17 mouse cellular contexts compared by ENCODE assay signal in the genomic region with DNA sequence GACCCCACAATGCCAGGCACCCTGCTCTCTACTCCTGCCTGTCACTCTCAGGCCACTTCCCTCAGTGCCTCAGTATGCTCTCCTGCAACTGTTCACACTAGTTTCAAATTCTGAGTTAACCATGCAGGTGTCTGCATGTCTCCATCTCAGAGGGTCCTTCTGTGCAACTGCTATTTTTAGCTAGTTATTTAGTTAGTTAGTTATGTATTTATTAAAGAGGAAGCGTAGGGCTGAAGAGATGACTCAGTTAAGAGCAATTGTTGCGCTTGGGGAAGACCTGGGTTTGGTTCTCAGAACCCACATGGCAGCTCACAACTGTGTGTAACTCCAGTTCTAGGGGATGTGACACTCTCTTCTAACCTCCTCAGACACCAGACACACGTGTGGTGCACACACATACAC. TPM values are rescaled to one million over a fixed set of nuclear protein-coding genes. Genes with fewer than 3 reads are reported as not detected.
DNase-seq lines count a peak whose midpoint lies in the region; ATAC-seq and TF ChIP-seq lines count a peak whose summit lies in the region.
"Had no signal": no experiment of that assay in that cellular context is flagged by ENCODE, and none has a peak within 500 bp of the region (broad histone marks: within the 10 kb centered on the region; RNA-seq: fewer than 3 reads in every experiment).

No protein-coding gene starts in this region.

- peak overlapping the region; percentile 79; the same call in 1 of the 2 replicates for H3K27ac ChIP-seq in intestine, embryonic 16.5 days (ENCODE audit: low read length)
- no peak overlapping the region for H3K27ac ChIP-seq in intestine, postnatal 0 days (ENCODE audit: low read depth, low read length)
- H3K27ac ChIP-seq in embryonic facial prominence, embryonic 15.5 days (replicated peaks): peak overlapping the region; percentile 83
- H3K27ac ChIP-seq in stomach, embryonic 16.5 days (ENCODE audit: low read length): peak overlapping the region; percentile 85
- H3K27ac ChIP-seq: forebrain, embryonic 10.5 days; forebrain, embryonic 15.5 days; hindbrain, embryonic 10.5 days; hindbrain, embryonic 14.5 days had no signal

- H3K9ac ChIP-seq in intestine, embryonic 16.5 days (ENCODE audit: low read depth, low read length): no peak overlapping the region
- H3K9ac ChIP-seq in intestine, postnatal 0 days (ENCODE audit: low read depth, low read length): no peak overlapping the region
- no peak overlapping the region for H3K9ac ChIP-seq in embryonic facial prominence, embryonic 15.5 days
- H3K9ac ChIP-seq in stomach, embryonic 16.5 days (ENCODE audit: low read length): no peak overlapping the region
- H3K9ac ChIP-seq: forebrain, embryonic 15.5 days; heart, embryonic 12.5 days; hindbrain, embryonic 14.5 days had no signal

- peak; percentile 85 for DNase-seq in A20 (ENCODE audit: low read depth, low spot score)
- DNase-seq: adrenal gland, postnatal 10 days; cerebellum, adult 11 months; cerebellum, adult 8-10 months; cerebellum, postnatal 14 days; gastrocnemius, postnatal 10 days had no signal

- no peak overlapping the region for H3K4me2 ChIP-seq in intestine, embryonic 16.5 days (ENCODE audit: low read depth, low read length)
- no peak overlapping the region for H3K4me2 ChIP-seq in intestine, postnatal 0 days (replicated peaks; ENCODE audit: low read depth)
- H3K4me2 ChIP-seq in embryonic facial prominence, embryonic 15.5 days (replicated peaks): no peak overlapping the region
- no peak overlapping the region for H3K4me2 ChIP-seq in stomach, embryonic 16.5 days (ENCODE audit: low read depth, low read length)
- H3K4me2 ChIP-seq: forebrain, embryonic 15.5 days; heart, embryonic 12.5 days; hindbrain, embryonic 14.5 days had no signal

- H3K9me3 ChIP-seq in intestine, embryonic 16.5 days (ENCODE audit: control insufficient read depth, low read length): no peaks in the 10 kb centered on the region
- no peaks in the 10 kb centered on the region for H3K9me3 ChIP-seq in intestine, postnatal 0 days (ENCODE audit: control insufficient read depth)
- no peaks in the 10 kb centered on the region for H3K9me3 ChIP-seq in embryonic facial prominence, embryonic 15.5 days (replicated peaks)
- no peaks in the 10 kb centered on the region for H3K9me3 ChIP-seq in stomach, embryonic 16.5 days (replicated peaks; ENCODE audit: control insufficient read depth, low read length)
- H3K9me3 ChIP-seq: forebrain, embryonic 10.5 days; forebrain, embryonic 15.5 days; hindbrain, embryonic 10.5 days had no signal

- H3K4me3 ChIP-seq in intestine, embryonic 16.5 days (ENCODE audit: low read length): no peak overlapping the region
- H3K4me3 ChIP-seq in intestine, postnatal 0 days (ENCODE audit: low read depth, low read length): no peak overlapping the region
- no peak overlapping the region for H3K4me3 ChIP-seq in embryonic facial prominence, embryonic 15.5 days (replicated peaks)
- no peak overlapping the region for H3K4me3 ChIP-seq in stomach, embryonic 16.5 days (replicated peaks; ENCODE audit: low read length)
- H3K4me3 ChIP-seq: erythroblast, embryonic 14.5 days; forebrain, embryonic 10.5 days; forebrain, embryonic 15.5 days; heart, embryonic 12.5 days; hindbrain, embryonic 10.5 days had no signal

- ATAC-seq in intestine, embryonic 16.5 days: no peak
- ATAC-seq in intestine, postnatal 0 days: no peak
- no peak for ATAC-seq in embryonic facial prominence, embryonic 15.5 days (ENCODE audit: insufficient number of reproducible peaks, low FRiP score, low TSS enrichment, low read depth)
- ATAC-seq in stomach, embryonic 16.5 days (ENCODE audit: insufficient read depth, low FRiP score): no peak
- ATAC-seq in megakaryocyte-erythroid progenitor cell, adult 5-6 weeks (replicated peaks; ENCODE audit: low FRiP score, low TSS enrichment, poor library complexity, severe bottlenecking): no peak
- ATAC-seq: forebrain, embryonic 15.5 days had no signal

- no peaks in the 10 kb centered on the region for H3K27me3 ChIP-seq in intestine, embryonic 16.5 days (replicated peaks; ENCODE audit: control insufficient read depth, insufficient read depth, low read length)
- no peaks in the 10 kb centered on the region for H3K27me3 ChIP-seq in intestine, postnatal 0 days (replicated peaks; ENCODE audit: control insufficient read depth, insufficient read depth, low read length)
- H3K27me3 ChIP-seq in embryonic facial prominence, embryonic 15.5 days: no peaks in the 10 kb centered on the region
- no peaks in the 10 kb centered on the region for H3K27me3 ChIP-seq in stomach, embryonic 16.5 days (ENCODE audit: control insufficient read depth, insufficient read depth, low read length)
- H3K27me3 ChIP-seq: forebrain, embryonic 15.5 days; heart, embryonic 12.5 days had no signal

- H3K36me3 ChIP-seq in intestine, embryonic 16.5 days (ENCODE audit: control insufficient read depth, insufficient read depth, low read length): no peaks in the 10 kb centered on the region
- no peaks in the 10 kb centered on the region for H3K36me3 ChIP-seq in intestine, postnatal 0 days (ENCODE audit: control insufficient read depth, insufficient read depth)
- no peaks in the 10 kb centered on the region for H3K36me3 ChIP-seq in embryonic facial prominence, embryonic 15.5 days
- H3K36me3 ChIP-seq in stomach, embryonic 16.5 days (ENCODE audit: control insufficient read depth, insufficient read depth, low read length): no peaks in the 10 kb centered on the region
- H3K36me3 ChIP-seq: forebrain, embryonic 10.5 days; forebrain, embryonic 15.5 days; heart, embryonic 12.5 days; hindbrain, embryonic 10.5 days had no signal

- WGBS in intestine, embryonic 16.5 days: 77% methylated on average over 3 of the region's 3 CpGs
- WGBS in intestine, postnatal 0 days: 73% methylated on average over 3 of the region's 3 CpGs
- WGBS in embryonic facial prominence, embryonic 15.5 days: 77% methylated on average over 3 of the region's 3 CpGs
- WGBS in stomach, embryonic 16.5 days: 83% methylated on average over 3 of the region's 3 CpGs

- peaks cover 30% of the 10 kb centered on the region for H3K4me1 ChIP-seq in intestine, embryonic 16.5 days (ENCODE audit: control insufficient read depth, insufficient read depth, low read length)
- H3K4me1 ChIP-seq in intestine, postnatal 0 days (replicated peaks; ENCODE audit: control insufficient read depth, insufficient read depth, low read length): no peaks in the 10 kb centered on the region; the same call in 1 of the 2 replicates
- peaks cover 53% of the 10 kb centered on the region for H3K4me1 ChIP-seq in embryonic facial prominence, embryonic 15.5 days
- H3K4me1 ChIP-seq in stomach, embryonic 16.5 days (ENCODE audit: control insufficient read depth, insufficient read depth, low read length): peaks cover 17% of the 10 kb centered on the region

- TF ChIP-seq CTCF in intestine, postnatal 0 days (IDR thresholded peaks at IDR 0.05; ENCODE audit: low read depth): no peak

RNA-seq across cellular contexts. Expression of a gene that starts 36.8 kb away (rescaled TPM):
- polyA plus RNA-seq in intestine, embryonic 16.5 days (2015; fragmentation: Nextera tagmentation; extraction: Ambion mirVana): 66.1 and 75.7 TPM in 2 replicates
- 31.1 and 33.0 TPM in 2 replicates for polyA plus RNA-seq in intestine, postnatal 0 days (2015; fragmentation: Nextera tagmentation; extraction: Ambion mirVana)
- 141 and 143 TPM in 2 replicates for polyA plus RNA-seq in embryonic facial prominence, embryonic 15.5 days (2015; fragmentation: Nextera tagmentation; extraction: Ambion mirVana)
- polyA plus RNA-seq in stomach, embryonic 16.5 days (2015; fragmentation: Nextera tagmentation; extraction: Ambion mirVana): 75.1 and 77.1 TPM in 2 replicates
- 19.1 and 28.6 TPM in 2 replicates for total RNA-seq in megakaryocyte-erythroid progenitor cell, adult 5-6 weeks (2014; fragmentation: Nextera tagmentation)
- total RNA-seq in megakaryocyte-erythroid progenitor cell, adult 5-6 weeks (2017): 22.2 and 25.9 TPM in 2 replicates
